Mouse (Mus musculus): ENCODE measurements around the gene Cypt12. TPM values are rescaled to one million over a fixed set of nuclear protein-coding genes. Genes with fewer than 3 reads are reported as not detected.

Gene Cypt12
- not detected in 2 replicates for total RNA-seq (2021)
- long read RNA-seq, result 0 reads

DNA sequence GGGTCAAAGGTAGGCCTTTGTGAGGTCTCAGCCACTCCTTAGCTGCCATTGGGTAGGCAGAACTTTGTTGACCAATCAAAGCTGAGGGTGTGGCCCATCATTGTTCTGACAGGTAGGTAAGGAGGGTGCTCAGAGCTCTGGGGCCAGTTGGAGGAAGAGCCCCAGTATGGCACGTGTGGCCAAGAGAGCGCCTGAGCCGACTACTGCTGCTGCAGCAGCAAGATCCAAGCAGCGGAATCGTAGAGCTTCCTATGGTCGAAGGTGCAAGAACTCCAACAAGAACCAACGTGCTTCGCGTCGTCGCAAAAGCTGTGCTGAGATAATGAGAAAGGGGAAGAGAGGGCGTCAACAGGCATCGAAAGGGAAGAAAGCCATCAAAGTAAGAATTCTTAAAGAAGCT is at the start of gene Cypt12:
Gene Cypt12, plus strand, starts transcription at position 112 of the 400 bp plus-strand sequence.
- no peak for DNase-seq

DNA sequence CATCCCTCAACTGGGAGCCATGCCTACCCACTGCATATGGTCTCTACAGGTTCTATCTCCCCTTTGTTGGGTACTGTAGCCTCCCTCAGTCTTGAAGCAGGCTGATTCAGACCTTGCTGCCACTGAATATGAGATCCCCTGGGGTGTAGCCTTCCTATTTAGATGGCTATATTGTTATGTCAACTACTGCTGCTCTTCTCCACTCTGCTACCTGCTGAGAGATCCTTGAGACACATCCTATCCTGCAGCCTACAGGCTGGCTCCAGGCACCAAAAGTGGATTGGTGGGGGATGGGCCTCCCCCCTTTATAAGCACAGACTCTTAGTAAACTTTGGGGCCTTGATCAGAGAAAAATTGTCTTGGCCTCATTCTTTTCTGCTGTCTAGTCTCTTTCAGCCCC is 34.4 kb upstream of the Cypt12 start:
- DNase-seq, result no peak

DNA sequence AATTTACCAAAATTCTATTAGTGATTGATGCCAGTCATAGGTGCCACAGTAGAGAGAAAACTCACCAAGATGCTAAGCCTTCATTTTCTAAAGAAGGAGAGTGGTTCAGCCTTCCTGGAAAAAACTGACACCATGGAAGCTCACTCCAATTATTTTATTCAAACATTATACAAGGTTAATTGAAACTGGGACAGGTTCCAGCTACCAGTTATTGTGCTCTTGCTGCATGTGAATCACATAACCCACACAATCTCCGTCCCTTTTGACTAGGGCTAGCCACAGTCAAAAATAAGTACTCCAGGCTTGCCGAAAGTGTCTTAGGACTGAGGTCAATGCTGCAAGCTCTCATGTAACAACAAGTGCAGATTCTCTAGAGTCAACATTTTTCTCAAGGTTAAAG is 8.0 kb upstream of the Cypt12 start:
- no peak for DNase-seq

All from adrenal gland, postnatal 25 days (tissue).